Mouse (Mus musculus): ENCODE measurements at regions not wholly inside any gene's neighbourhood (a gene's known extent, or its start where the extent isn't known, plus 50 kb on each side); places are given as distances from the start of the nearest gene placed in this dataset.

GRCm38 (mm10) chr6:67913903-67914302, 378.3 kb upstream of the Tacstd2 start:
- no peak overlapping the region for H3K9ac ChIP-seq (ENCODE audit: control insufficient read depth, low read depth, low read length, poor library complexity, severe bottlenecking)
- H3K79me2 ChIP-seq (ENCODE audit: control insufficient read depth, insufficient read depth, low read length, poor library complexity) = no peaks in the 10 kb centered on the region
- H3K27me3 ChIP-seq (ENCODE audit: control insufficient read depth in 1 of 2, insufficient read depth in 2 of 2, low read length in 2 of 2) = no peaks in the 10 kb centered on the region
- no peaks in the 10 kb centered on the region for H3K4me1 ChIP-seq (ENCODE audit: control insufficient read depth in 1 of 2, insufficient read depth in 2 of 2, low read length in 2 of 2)
- no peaks in the 10 kb centered on the region for H3K9me3 ChIP-seq (replicated peaks; ENCODE audit: insufficient read depth, low read length)
- no peak for TF ChIP-seq MEF2A (IDR thresholded peaks at IDR 0.05; ENCODE audit: extremely low read depth, insufficient replicate concordance, low read depth, low read length, poor library complexity, severe bottlenecking)
- TF ChIP-seq POLR2A (IDR thresholded peaks at IDR 0.05; ENCODE audit: control insufficient read depth in 1 of 2, insufficient read depth in 1 of 2, low read depth in 1 of 2, low read length in 2 of 2, poor library complexity in 1 of 2) = no peak
- TF ChIP-seq SMC3 (IDR thresholded peaks at IDR 0.05; ENCODE audit: low read depth, low read length) = no peak
- TF ChIP-seq CHD1 (IDR thresholded peaks at IDR 0.05; ENCODE audit: low read depth, low read length) = no peak
- no peak for TF ChIP-seq RAD21 (IDR thresholded peaks at IDR 0.05; ENCODE audit: low read depth, low read length)
- TF ChIP-seq NRF1 (IDR thresholded peaks at IDR 0.05; ENCODE audit: insufficient read depth, low read depth, low read length, poor library complexity, severe bottlenecking) = no peak
- no peak for TF ChIP-seq ZMIZ1 (IDR thresholded peaks at IDR 0.05; ENCODE audit: low read depth, low read length)
- no peak for TF ChIP-seq EP300 (IDR thresholded peaks at IDR 0.05; ENCODE audit: low read depth in 1 of 2, low read length in 2 of 2)
- TF ChIP-seq JUND (IDR thresholded peaks at IDR 0.05; ENCODE audit: low read depth, low read length) = no peak
- no peak for TF ChIP-seq POLR2AphosphoS2 (IDR thresholded peaks at IDR 0.05; ENCODE audit: low read length)
- TF ChIP-seq UBTF (IDR thresholded peaks at IDR 0.05; ENCODE audit: borderline replicate concordance, insufficient read depth, low read depth, low read length) = no peak
- no peak for TF ChIP-seq SIN3A (IDR thresholded peaks at IDR 0.05; ENCODE audit: low read length)
- no peak for TF ChIP-seq CHD2 (IDR thresholded peaks at IDR 0.05; ENCODE audit: low read length)
- no peak for TF ChIP-seq NELFE (IDR thresholded peaks at IDR 0.05; ENCODE audit: low read depth, low read length)
- DNase-seq (ENCODE audit: low read depth, low spot score) = no peak
- no peak overlapping the region for H3K4me3 ChIP-seq (ENCODE audit: control insufficient read depth in 1 of 2, insufficient read depth in 1 of 2, low read depth in 2 of 2, low read length in 2 of 2)
- no peak overlapping the region for H3K27ac ChIP-seq (ENCODE audit: control insufficient read depth, low read depth, low read length)
- no peaks in the 10 kb centered on the region for H3K36me3 ChIP-seq (ENCODE audit: control insufficient read depth in 1 of 2, insufficient read depth in 2 of 2, low read length in 2 of 2)

GRCm38 (mm10) chr6:67913309-67913708, 377.7 kb upstream of the Tacstd2 start:
- TF ChIP-seq ELF1 (IDR thresholded peaks at IDR 0.05; ENCODE audit: low read depth, low read length) (no peak), BHLHE40 (IDR thresholded peaks at IDR 0.05; ENCODE audit: borderline replicate concordance, low read depth, low read length) (no peak), CHD1 (IDR thresholded peaks at IDR 0.05; ENCODE audit: low read depth, low read length) (no peak), MAFK (IDR thresholded peaks at IDR 0.05; ENCODE audit: borderline replicate concordance, low read depth, low read length) (no peak), SIN3A (IDR thresholded peaks at IDR 0.05; ENCODE audit: low read length) (no peak), EP300 (IDR thresholded peaks at IDR 0.05; ENCODE audit: low read depth in 1 of 2, low read length in 2 of 2) (no peak), RCOR1 (IDR thresholded peaks at IDR 0.05; ENCODE audit: low read depth, low read length) (no peak), KAT2A (conservative IDR thresholded peaks at IDR 0.05; ENCODE audit: low read depth, low read length) (no peak), TBP (IDR thresholded peaks at IDR 0.05; ENCODE audit: low read depth, low read length) (no peak)
- Histone ChIP-seq H3K9ac (ENCODE audit: control insufficient read depth, low read depth, low read length, poor library complexity, severe bottlenecking) (no peak overlapping the region), H3K27ac (ENCODE audit: control insufficient read depth, low read depth, low read length) (no peak overlapping the region), H3K36me3 (ENCODE audit: control insufficient read depth in 1 of 2, insufficient read depth in 2 of 2, low read length in 2 of 2) (no peaks in the 10 kb centered on the region), H3K27me3 (ENCODE audit: control insufficient read depth in 1 of 2, insufficient read depth in 2 of 2, low read length in 2 of 2) (no peaks in the 10 kb centered on the region), H3K9me3 (replicated peaks; ENCODE audit: insufficient read depth, low read length) (no peaks in the 10 kb centered on the region), H3K4me3 (ENCODE audit: control insufficient read depth in 1 of 2, insufficient read depth in 1 of 2, low read depth in 2 of 2, low read length in 2 of 2) (no peak overlapping the region), H3K79me2 (ENCODE audit: control insufficient read depth, insufficient read depth, low read length, poor library complexity) (no peaks in the 10 kb centered on the region), H3K4me1 (ENCODE audit: control insufficient read depth in 1 of 2, insufficient read depth in 2 of 2, low read length in 2 of 2) (no peaks in the 10 kb centered on the region)
- DNase-seq (ENCODE audit: low read depth, low spot score) = no peak
